Mouse (Mus musculus) ES-Bruce4 (cell line): Measurements from ENCODE around the gene Immp2l.

Source experiments
- CTCF ChIP-seq: IDR thresholded peaks from one replicate; pipeline ENCODE4 v1.8.1; 2011; ENCODE audit warnings: low read depth, low read length
- EP300 ChIP-seq: IDR thresholded peaks from 2 replicates; pipeline ENCODE4 v1.6.1; 2011; ENCODE audit warnings: low read depth, low read length; ENCODE audit not compliant: insufficient read depth
- POLR2A ChIP-seq: IDR thresholded peaks from one replicate; pipeline ENCODE4 v1.8.1; 2011; ENCODE audit warnings: low read length; ENCODE audit not compliant: insufficient read depth

GRCm38 (mm10) chr12:41710608-41711007, 686.7 kb downstream of the Immp2l start:
- TF ChIP-seq CTCF (no peak), POLR2A (no peak), EP300 (no peak)
